Mouse (Mus musculus): Measurements from ENCODE around the gene Hoxb8. TPM values are rescaled to one million over a fixed set of nuclear protein-coding genes. Genes with fewer than 3 reads are reported as not detected.

Gene Hoxb8
- polyA plus RNA-seq, 1 experiment from 2014 or later = not detected

GRCm38 (mm10) chr11:96272024-96272921, 9.4 kb upstream of the Hoxb8 start:
- Histone ChIP-seq H3K36me3 (no peaks in the 10 kb centered on the region), H3K27me3 (ENCODE audit: low read depth, poor library complexity, severe bottlenecking) (peaks cover 100% of the 10 kb centered on the region), H3K9me3 (replicated peaks) (no peaks in the 10 kb centered on the region), H3K27ac (replicated peaks) (no peak overlapping the region), H3K4me1 (peaks cover 18% of the 10 kb centered on the region), H3K4me3 (no peak overlapping the region)
- DNase-seq (ENCODE audit: low spot score) = no peak
- under 1% methylated on average over 58 of the region's 58 CpGs for WGBS

GRCm38 (mm10) chr11:96274428-96274827, 7.3 kb upstream of the Hoxb8 start:
- Histone ChIP-seq H3K4me1 (peaks cover 18% of the 10 kb centered on the region), H3K4me3 (no peak overlapping the region), H3K27ac (replicated peaks) (no peak overlapping the region), H3K27me3 (ENCODE audit: low read depth, poor library complexity, severe bottlenecking) (peaks cover 100% of the 10 kb centered on the region), H3K9me3 (replicated peaks) (no peaks in the 10 kb centered on the region), H3K36me3 (no peaks in the 10 kb centered on the region)
- WGBS = 3% methylated on average over 10 of the region's 10 CpGs
- DNase-seq (ENCODE audit: low spot score) = no peak

- H3K9me3 ChIP-seq (replicated peaks) = no peaks in the 10 kb centered on the region
- H3K4me1 ChIP-seq = peaks cover 17% of the 10 kb centered on the region
- H3K36me3 ChIP-seq = no peaks in the 10 kb centered on the region
- no peak overlapping the region for H3K4me3 ChIP-seq
- H3K27ac ChIP-seq (replicated peaks) = no peak overlapping the region
- DNase-seq (ENCODE audit: low spot score) = no peak
- 12% methylated on average over 4 of the region's 4 CpGs for WGBS
- H3K27me3 ChIP-seq (ENCODE audit: low read depth, poor library complexity, severe bottlenecking) = peaks cover 100% of the 10 kb centered on the region
Measured at GRCm38 (mm10) chr11:96275896-96276295, 5.8 kb upstream of the Hoxb8 start.

GRCm38 (mm10) chr11:96277151-96278044, 4.3 kb upstream of the Hoxb8 start:
- H3K36me3 ChIP-seq = no peaks in the 10 kb centered on the region
- H3K9me3 ChIP-seq (replicated peaks) = no peaks in the 10 kb centered on the region
- no peak overlapping the region for H3K4me3 ChIP-seq
- peaks cover 100% of the 10 kb centered on the region for H3K27me3 ChIP-seq (ENCODE audit: low read depth, poor library complexity, severe bottlenecking)
- H3K4me1 ChIP-seq = peaks cover 2% of the 10 kb centered on the region; the same call in 1 of the 2 replicates
- no peak overlapping the region for H3K27ac ChIP-seq (replicated peaks)
- WGBS = 1% methylated on average over 35 of the region's 35 CpGs
- no peak for DNase-seq (ENCODE audit: low spot score)

GRCm38 (mm10) chr11:96278324-96278723, 3.4 kb upstream of the Hoxb8 start:
- 20% methylated on average over 14 of the region's 14 CpGs for WGBS
- Histone ChIP-seq H3K36me3 (no peaks in the 10 kb centered on the region), H3K4me1 (peaks cover 6% of the 10 kb centered on the region), H3K4me3 (no peak overlapping the region), H3K27ac (replicated peaks) (no peak overlapping the region), H3K27me3 (ENCODE audit: low read depth, poor library complexity, severe bottlenecking) (peaks cover 100% of the 10 kb centered on the region), H3K9me3 (replicated peaks) (no peaks in the 10 kb centered on the region)
- DNase-seq (ENCODE audit: low spot score) = no peak

GRCm38 (mm10) chr11:96278773-96279172, 2.9 kb upstream of the Hoxb8 start:
- H3K27me3 ChIP-seq (ENCODE audit: low read depth, poor library complexity, severe bottlenecking) = peaks cover 100% of the 10 kb centered on the region
- no peaks in the 10 kb centered on the region for H3K9me3 ChIP-seq (replicated peaks)
- H3K4me1 ChIP-seq = peaks cover 8% of the 10 kb centered on the region
- no peak overlapping the region for H3K27ac ChIP-seq (replicated peaks)
- H3K4me3 ChIP-seq = no peak overlapping the region
- DNase-seq (ENCODE audit: low spot score) = peak; percentile 87
- WGBS = under 1% methylated on average over 9 of the region's 9 CpGs
- H3K36me3 ChIP-seq = no peaks in the 10 kb centered on the region

- peaks cover 100% of the 10 kb centered on the region for H3K27me3 ChIP-seq (ENCODE audit: low read depth, poor library complexity, severe bottlenecking)
- H3K9me3 ChIP-seq (replicated peaks) = no peaks in the 10 kb centered on the region
- no peak overlapping the region for H3K4me3 ChIP-seq
- DNase-seq (ENCODE audit: low spot score) = no peak
- H3K36me3 ChIP-seq = no peaks in the 10 kb centered on the region
- 3% methylated on average over 31 of the region's 31 CpGs for WGBS
- peaks cover 16% of the 10 kb centered on the region for H3K4me1 ChIP-seq
- H3K27ac ChIP-seq (replicated peaks) = no peak overlapping the region
Measured at GRCm38 (mm10) chr11:96279421-96280233, 2.1 kb upstream of the Hoxb8 start.

GRCm38 (mm10) chr11:96280399-96281378, 1.0 kb upstream of the Hoxb8 start:
- Histone ChIP-seq H3K27me3 (ENCODE audit: low read depth, poor library complexity, severe bottlenecking) (peaks cover 100% of the 10 kb centered on the region), H3K9me3 (replicated peaks) (no peaks in the 10 kb centered on the region), H3K36me3 (no peaks in the 10 kb centered on the region), H3K27ac (replicated peaks) (no peak overlapping the region), H3K4me3 (no peak overlapping the region), H3K4me1 (peaks cover 24% of the 10 kb centered on the region)
- WGBS = 8% methylated on average over 8 of the region's 8 CpGs
- no peak for DNase-seq (ENCODE audit: low spot score)

- 5% methylated on average over 18 of the region's 18 CpGs for WGBS
- no peak for DNase-seq (ENCODE audit: low spot score)
Measured at GRCm38 (mm10) chr11:96281396-96281795, 309 bp upstream of the Hoxb8 start.

GRCm38 (mm10) chr11:96282795-96283430, 1.2 kb downstream of the Hoxb8 start:
- WGBS = under 1% methylated on average over 49 of the region's 49 CpGs
- no peaks in the 10 kb centered on the region for H3K9me3 ChIP-seq (replicated peaks)

More at GRCm38 (mm10) chr11:96281396-96281795, 309 bp upstream of the Hoxb8 start:
- Histone ChIP-seq H3K27me3 (ENCODE audit: low read depth, poor library complexity, severe bottlenecking) (peaks cover 100% of the 10 kb centered on the region), H3K4me3 (no peak overlapping the region), H3K9me3 (replicated peaks) (no peaks in the 10 kb centered on the region), H3K27ac (replicated peaks) (no peak overlapping the region), H3K36me3 (no peaks in the 10 kb centered on the region), H3K4me1 (peaks cover 24% of the 10 kb centered on the region)

More at GRCm38 (mm10) chr11:96282795-96283430, 1.2 kb downstream of the Hoxb8 start:
- peaks cover 100% of the 10 kb centered on the region for H3K27me3 ChIP-seq (ENCODE audit: low read depth, poor library complexity, severe bottlenecking)
- no peaks in the 10 kb centered on the region for H3K36me3 ChIP-seq
- no peak overlapping the region for H3K27ac ChIP-seq (replicated peaks)
- H3K4me1 ChIP-seq = peaks cover 32% of the 10 kb centered on the region
- H3K4me3 ChIP-seq = no peak overlapping the region
- DNase-seq (ENCODE audit: low spot score) = peak; percentile 75
